In genomic region chr10:23963444-23963843, GRCm38 (mm10) we compare ENCODE assay signal across 20 mouse cellular contexts. TPM values are rescaled to one million over a fixed set of nuclear protein-coding genes. Genes with fewer than 3 reads are reported as not detected.
A peak's percentile ranks its signal among the peaks of the same experiment; 100 is the strongest.
DNase-seq lines count a peak whose midpoint lies in the region; ATAC-seq and TF ChIP-seq lines count a peak whose summit lies in the region.
"Had no signal": no experiment of that assay in that cellular context is flagged by ENCODE, and none has a peak within 500 bp of the region (broad histone marks: within the 10 kb centered on the region; RNA-seq: fewer than 3 reads in every experiment).

No protein-coding gene starts in this region.

- no peak for DNase-seq in forebrain, embryonic 11.5 days (ENCODE audit: low spot score)
- peak; percentile 39 for DNase-seq in kidney, postnatal 10 days
- DNase-seq in kidney, adult 2 months = no peak
- DNase-seq in retina, postnatal 1 day = peak; percentile 24
- DNase-seq in retina, embryonic 14.5 days (ENCODE audit: low spot score) = no peak
- DNase-seq: adrenal gland, adult 2 months; cerebellum, adult 18-20 months; kidney, adult 11 months; liver, postnatal 0 days; right cerebral cortex, postnatal 4 days had no signal

- 39% methylated on average over 3 of the region's 3 CpGs for WGBS in forebrain, embryonic 15.5 days
- 73% methylated on average over 3 of the region's 3 CpGs for WGBS in forebrain, embryonic 11.5 days
- 35% methylated on average over 3 of the region's 3 CpGs for WGBS in kidney, adult 2 months

- TF ChIP-seq CTCF in kidney, adult 2 months (conservative IDR thresholded peaks at IDR 0.05; ENCODE audit: insufficient read depth, insufficient read length, low read depth, low read length) = no peak

- H3K27ac ChIP-seq in forebrain, embryonic 15.5 days (replicated peaks) = no peak overlapping the region
- H3K27ac ChIP-seq in forebrain, embryonic 11.5 days (ENCODE audit: low read depth, low read length) = no peak overlapping the region
- no peak overlapping the region for H3K27ac ChIP-seq in kidney, adult 2 months (ENCODE audit: insufficient read depth, low read depth, low read length)
- H3K27ac ChIP-seq: hindbrain, embryonic 15.5 days; layer of hippocampus, adult 2 months; left cerebral cortex, adult 2 months; limb, embryonic 15.5 days had no signal

- no peaks in the 10 kb centered on the region for H3K9me3 ChIP-seq in forebrain, embryonic 15.5 days
- no peaks in the 10 kb centered on the region for H3K9me3 ChIP-seq in forebrain, embryonic 11.5 days (ENCODE audit: control insufficient read depth, low read length)
- H3K9me3 ChIP-seq: hindbrain, embryonic 15.5 days; limb, embryonic 15.5 days had no signal

- no peak for TF ChIP-seq POLR2A in kidney, adult 2 months (IDR thresholded peaks at IDR 0.05; ENCODE audit: low read depth, low read length)

- peak; percentile 76; the same call in 1 of the 2 replicates for ATAC-seq in forebrain, embryonic 15.5 days (replicated peaks)
- no peak for ATAC-seq in forebrain, embryonic 11.5 days (replicated peaks; ENCODE audit: low FRiP score)
- ATAC-seq in activated CD4-positive, CD25-positive, alpha-beta regulatory T cell, adult 4 months = no peak
- ATAC-seq: liver, postnatal 0 days; midbrain, embryonic 16.5 days had no signal

- no peaks in the 10 kb centered on the region for H3K27me3 ChIP-seq in forebrain, embryonic 15.5 days
- no peaks in the 10 kb centered on the region for H3K27me3 ChIP-seq in forebrain, embryonic 11.5 days (ENCODE audit: control insufficient read depth, insufficient read depth, low read length)
- H3K27me3 ChIP-seq in kidney, adult 2 months (replicated peaks; ENCODE audit: control insufficient read depth, insufficient read depth, low read length) = no peaks in the 10 kb centered on the region
- H3K27me3 ChIP-seq: hindbrain, embryonic 15.5 days; limb, embryonic 15.5 days had no signal

- no peak overlapping the region for H3K9ac ChIP-seq in forebrain, embryonic 15.5 days (replicated peaks)
- no peak overlapping the region for H3K9ac ChIP-seq in forebrain, embryonic 11.5 days (ENCODE audit: low read length)
- H3K9ac ChIP-seq: hindbrain, embryonic 15.5 days; limb, embryonic 15.5 days; liver, postnatal 0 days had no signal

- H3K4me2 ChIP-seq in forebrain, embryonic 15.5 days (replicated peaks) = no peak overlapping the region
- no peak overlapping the region for H3K4me2 ChIP-seq in forebrain, embryonic 11.5 days (ENCODE audit: low read depth, low read length, severe bottlenecking)
- H3K4me2 ChIP-seq: hindbrain, embryonic 15.5 days; limb, embryonic 15.5 days had no signal

- H3K36me3 ChIP-seq in forebrain, embryonic 15.5 days = no peaks in the 10 kb centered on the region
- H3K36me3 ChIP-seq in forebrain, embryonic 11.5 days (ENCODE audit: control insufficient read depth, insufficient read depth, low read length) = no peaks in the 10 kb centered on the region
- H3K36me3 ChIP-seq in kidney, adult 2 months (ENCODE audit: control insufficient read depth, insufficient read depth, low read length) = no peaks in the 10 kb centered on the region
- H3K36me3 ChIP-seq: hindbrain, embryonic 15.5 days; limb, embryonic 15.5 days had no signal

- 0 out of 2 replicates have a peak, but pooled peaks cover 5% of the 10 kb centered on the region for H3K4me1 ChIP-seq in forebrain, embryonic 15.5 days
- no peaks in the 10 kb centered on the region for H3K4me1 ChIP-seq in forebrain, embryonic 11.5 days (replicated peaks; ENCODE audit: control insufficient read depth, insufficient read depth, low read length)
- H3K4me1 ChIP-seq in kidney, adult 2 months (ENCODE audit: control insufficient read depth, insufficient read depth, low read length) = no peaks in the 10 kb centered on the region
- H3K4me1 ChIP-seq: hindbrain, embryonic 15.5 days; limb, embryonic 15.5 days had no signal

- no peak overlapping the region for H3K4me3 ChIP-seq in forebrain, embryonic 15.5 days
- no peak overlapping the region for H3K4me3 ChIP-seq in forebrain, embryonic 11.5 days (ENCODE audit: low read depth, low read length)
- H3K4me3 ChIP-seq in kidney, adult 2 months (ENCODE audit: insufficient read depth, low read depth, low read length) = no peak overlapping the region
- H3K4me3 ChIP-seq: hindbrain, embryonic 15.5 days; layer of hippocampus, adult 2 months; left cerebral cortex, adult 2 months; limb, embryonic 15.5 days had no signal

RNA-seq across cellular contexts. Expression of gene Taar4, which starts 3.1 kb away (rescaled TPM):
- polyA plus RNA-seq in forebrain, embryonic 15.5 days (2015; fragmentation: Nextera tagmentation; extraction: Ambion mirVana) = not detected in 2 replicates
- not detected in 2 replicates for polyA plus RNA-seq in forebrain, embryonic 11.5 days (2014; fragmentation: Nextera tagmentation; extraction: Ambion mirVana)
- not detected in 2 replicates for polyA plus RNA-seq in kidney, adult 2 months (2012; rRNA removed)
- polyA plus RNA-seq in activated CD4-positive, CD25-positive, alpha-beta regulatory T cell, adult 4 months (2017; shearing (Covaris generic)) = not detected
- polyA plus RNA-seq: adrenal gland, adult 2 months; hindbrain, embryonic 15.5 days; limb, embryonic 15.5 days; liver, postnatal 0 days; midbrain, embryonic 16.5 days; neural tube, embryonic 11.5 days; urinary bladder, adult 2 months had no signal

RNA-seq across cellular contexts. Expression of gene Taar5, which starts 7.1 kb away (rescaled TPM):
- not detected in 2 replicates for polyA plus RNA-seq in forebrain, embryonic 15.5 days (2015; fragmentation: Nextera tagmentation; extraction: Ambion mirVana)
- not detected in 2 replicates for polyA plus RNA-seq in forebrain, embryonic 11.5 days (2014; fragmentation: Nextera tagmentation; extraction: Ambion mirVana)
- 0.08 TPM in 1 of 2 replicates, not detected in the other for polyA plus RNA-seq in kidney, adult 2 months (2012; rRNA removed)
- polyA plus RNA-seq in activated CD4-positive, CD25-positive, alpha-beta regulatory T cell, adult 4 months (2017; shearing (Covaris generic)) = not detected
- polyA plus RNA-seq: adrenal gland, adult 2 months; gonadal fat pad, adult 2 months; hindbrain, embryonic 15.5 days; limb, embryonic 15.5 days; liver, postnatal 0 days; midbrain, embryonic 16.5 days; neural tube, embryonic 11.5 days; urinary bladder, adult 2 months had no signal

RNA-seq across cellular contexts. Expression of gene Taar3, which starts 14.1 kb away (rescaled TPM):
- not detected in 2 replicates for polyA plus RNA-seq in forebrain, embryonic 15.5 days (2015; fragmentation: Nextera tagmentation; extraction: Ambion mirVana)
- not detected in 2 replicates for polyA plus RNA-seq in forebrain, embryonic 11.5 days (2014; fragmentation: Nextera tagmentation; extraction: Ambion mirVana)
- not detected in 2 replicates for polyA plus RNA-seq in kidney, adult 2 months (2012; rRNA removed)
- not detected for polyA plus RNA-seq in activated CD4-positive, CD25-positive, alpha-beta regulatory T cell, adult 4 months (2017; shearing (Covaris generic))
- polyA plus RNA-seq: adrenal gland, adult 2 months; gonadal fat pad, adult 2 months; hindbrain, embryonic 15.5 days; limb, embryonic 15.5 days; liver, postnatal 0 days; midbrain, embryonic 16.5 days; neural tube, embryonic 11.5 days; urinary bladder, adult 2 months had no signal

RNA-seq across cellular contexts. Expression of gene Taar6, which starts 22.0 kb away (rescaled TPM):
- polyA plus RNA-seq in forebrain, embryonic 15.5 days (2015; fragmentation: Nextera tagmentation; extraction: Ambion mirVana) = not detected in 2 replicates
- not detected in 2 replicates for polyA plus RNA-seq in forebrain, embryonic 11.5 days (2014; fragmentation: Nextera tagmentation; extraction: Ambion mirVana)
- not detected in 2 replicates for polyA plus RNA-seq in kidney, adult 2 months (2012; rRNA removed)
- polyA plus RNA-seq in activated CD4-positive, CD25-positive, alpha-beta regulatory T cell, adult 4 months (2017; shearing (Covaris generic)) = not detected
- polyA plus RNA-seq: adrenal gland, adult 2 months; gonadal fat pad, adult 2 months; hindbrain, embryonic 15.5 days; limb, embryonic 15.5 days; liver, postnatal 0 days; midbrain, embryonic 16.5 days; neural tube, embryonic 11.5 days; urinary bladder, adult 2 months had no signal

RNA-seq across cellular contexts. Expression of gene Taar2, which starts 25.1 kb away (rescaled TPM):
- polyA plus RNA-seq in forebrain, embryonic 15.5 days (2015; fragmentation: Nextera tagmentation; extraction: Ambion mirVana) = not detected in 2 replicates
- not detected in 2 replicates for polyA plus RNA-seq in forebrain, embryonic 11.5 days (2014; fragmentation: Nextera tagmentation; extraction: Ambion mirVana)
- polyA plus RNA-seq in kidney, adult 2 months (2012; rRNA removed) = not detected in 2 replicates
- not detected for polyA plus RNA-seq in activated CD4-positive, CD25-positive, alpha-beta regulatory T cell, adult 4 months (2017; shearing (Covaris generic))
- polyA plus RNA-seq: adrenal gland, adult 2 months; gonadal fat pad, adult 2 months; hindbrain, embryonic 15.5 days; limb, embryonic 15.5 days; liver, postnatal 0 days; midbrain, embryonic 16.5 days; neural tube, embryonic 11.5 days; urinary bladder, adult 2 months had no signal

Comparison
In these comparisons a context has a peak if more than half of its experiments do, and no peak if none do; other contexts are left out.
1. DNase-seq: peak in kidney, postnatal 10 days (single experiment) and retina, postnatal 1 day (single experiment); none in forebrain, embryonic 11.5 days (single experiment), kidney, adult 2 months (single experiment) and retina, embryonic 14.5 days (single experiment).